Mouse (Mus musculus) C2C12 (cell line): ENCODE measurements around the gene Igf2bp1. TPM values are rescaled to one million over a fixed set of nuclear protein-coding genes. Genes with fewer than 3 reads are reported as not detected.
"Not testable (repeated sequence)": the region's sequence is repeated elsewhere in the genome, so short reads cannot be mapped to it uniquely, and the experiment has no call there.

ENCODE experiments used
- H3K27me3 ChIP-seq: one replicate; pipeline ENCODE4 v1.6.1; 2011; ENCODE audit not compliant: control insufficient read depth, insufficient read depth, insufficient read length
- H3K36me3 ChIP-seq: one replicate; pipeline ENCODE4 v1.6.1; 2011; ENCODE audit not compliant: control insufficient read depth, insufficient read depth
- H3K4me3 ChIP-seq: one replicate; pipeline ENCODE4 v1.5.1; 2011; ENCODE audit warnings: mild to moderate bottlenecking, control low read depth; ENCODE audit not compliant: poor library complexity, insufficient read depth, severe bottlenecking
- H3K79me2 ChIP-seq: one replicate; pipeline ENCODE4 v1.6.1; 2011; ENCODE audit not compliant: control insufficient read depth, insufficient read depth
- H3K79me3 ChIP-seq: one replicate; pipeline ENCODE4 v1.6.1; 2011; ENCODE audit warnings: low read depth, control low read depth
- H3ac ChIP-seq: one replicate; pipeline ENCODE3; 2011; ENCODE audit warnings: low read depth; ENCODE audit not compliant: control insufficient read depth, insufficient read length
- CEBPB ChIP-seq: IDR thresholded peaks from one replicate; pipeline ENCODE4 v1.6.1; 2011; ENCODE audit warnings: low read depth, mild to moderate bottlenecking, control low read depth, moderate library complexity
- CTCF ChIP-seq: IDR thresholded peaks from one replicate; pipeline ENCODE4 v1.5.1; 2011; ENCODE audit not compliant: control insufficient read depth, insufficient read depth, insufficient read length
- FOSL1 ChIP-seq: IDR thresholded peaks from one replicate; pipeline ENCODE4 v1.8.0; 2011; ENCODE audit warnings: mild to moderate bottlenecking, low read length; ENCODE audit not compliant: poor library complexity, insufficient read depth, severe bottlenecking
- MAX ChIP-seq: IDR thresholded peaks from one replicate; pipeline ENCODE4 v1.6.1; 2011; ENCODE audit warnings: mild to moderate bottlenecking, control low read depth
- MYOD1 ChIP-seq: IDR thresholded peaks from one replicate; pipeline ENCODE4 v1.6.1; 2011; ENCODE audit warnings: low read depth; ENCODE audit not compliant: control insufficient read depth, insufficient read length
- MYOG ChIP-seq: IDR thresholded peaks from one replicate; pipeline ENCODE4 v1.6.1; 2011; ENCODE audit not compliant: control insufficient read depth, insufficient read length; ENCODE audit errors: extremely low read depth
- USF1 ChIP-seq: IDR thresholded peaks from one replicate; pipeline ENCODE4 v1.6.1; 2011; ENCODE audit warnings: low read depth, mild to moderate bottlenecking, control low read depth, moderate library complexity
- polyA plus RNA-seq: library from polyadenylated mRNA; unstranded; fragments of >200 nt; fragmentation: generic; extraction: Trizol; gene quantifications from one replicate; pipeline ENCODE4 v1.2.1, GENCODE M21; 2012; ENCODE audit warnings: missing spikeins

The Igf2bp1 gene
- polyA plus RNA-seq, 1 experiment: 0.74 TPM

GRCm38 (mm10) chr11:95924215-95924614, 81.5 kb downstream of the Igf2bp1 start:
- Histone ChIP-seq H3ac (no peak overlapping the region), H3K27me3 (no peaks in the 10 kb centered on the region), H3K79me3 (no peaks in the 10 kb centered on the region), H3K79me2 (no peaks in the 10 kb centered on the region), H3K4me3 (no peak overlapping the region), H3K36me3 (no peaks in the 10 kb centered on the region)
- TF ChIP-seq FOSL1: no peak
- no peak for TF ChIP-seq MAX
- TF ChIP-seq MYOG: no peak
- no peak for TF ChIP-seq CTCF

DNA sequence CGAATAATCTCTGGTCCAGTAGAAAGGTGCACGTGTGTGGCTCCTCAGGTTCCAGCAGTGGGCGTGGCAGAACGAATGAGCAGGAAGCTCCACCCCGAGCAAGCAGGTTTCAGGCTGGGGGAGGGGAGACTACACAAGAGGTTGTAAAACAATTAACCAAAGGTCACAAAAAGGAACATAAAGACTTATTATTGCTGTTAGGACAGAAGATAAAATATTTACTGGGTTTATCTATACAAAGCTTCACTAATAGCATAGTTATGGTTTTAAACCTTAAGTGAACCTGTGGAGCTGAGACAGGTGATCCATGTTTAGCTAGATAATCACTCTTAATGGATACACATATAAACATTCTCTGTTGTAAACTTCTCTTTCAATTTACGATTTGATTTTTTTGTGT, 82.3 kb downstream of the Igf2bp1 start:
- H3ac ChIP-seq, H3K27me3 ChIP-seq: not testable (repeated sequence)

GRCm38 (mm10) chr11:95921991-95922621, 83.6 kb downstream of the Igf2bp1 start:
- Histone ChIP-seq H3K36me3 (no peaks in the 10 kb centered on the region), H3K79me3 (no peaks in the 10 kb centered on the region), H3ac (no peak overlapping the region), H3K79me2 (no peaks in the 10 kb centered on the region), H3K27me3 (no peaks in the 10 kb centered on the region), H3K4me3 (no peak overlapping the region)
- no peak for TF ChIP-seq USF1

More for the DNA sequence above, 82.3 kb downstream of the Igf2bp1 start:
- not testable (repeated sequence) for H3K79me2 ChIP-seq, H3K36me3 ChIP-seq, H3K79me3 ChIP-seq, H3K4me3 ChIP-seq

DNA sequence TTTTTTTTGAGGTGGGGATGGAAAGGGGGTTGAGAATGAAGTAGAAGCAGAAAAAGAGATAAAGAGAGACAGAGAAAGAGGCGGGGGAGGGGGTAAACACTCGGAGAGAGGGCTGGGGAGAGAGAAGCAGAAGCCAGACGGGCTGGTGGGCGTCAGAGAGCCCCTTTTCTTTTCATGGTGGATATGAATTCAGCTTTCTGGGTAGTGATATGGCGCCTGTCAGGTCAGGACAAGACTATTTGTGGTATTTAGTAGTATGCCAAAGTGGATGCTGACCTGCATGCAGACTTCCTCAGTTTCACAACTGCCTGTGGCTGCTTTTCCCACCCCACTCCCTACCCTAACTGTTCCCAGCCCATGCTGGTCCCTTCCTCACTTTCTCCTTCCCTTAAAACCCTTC, 89.3 kb downstream of the Igf2bp1 start:
- peaks cover 39% of the 10 kb centered on the region for H3K27me3 ChIP-seq
- H3ac ChIP-seq: no peak overlapping the region
- no peak for TF ChIP-seq FOSL1
- no peak for TF ChIP-seq USF1
- no peak for TF ChIP-seq MAX
- TF ChIP-seq CEBPB: no peak
- no peak for TF ChIP-seq CTCF
- no peak for TF ChIP-seq MYOD1
- no peak for TF ChIP-seq MYOG

DNA sequence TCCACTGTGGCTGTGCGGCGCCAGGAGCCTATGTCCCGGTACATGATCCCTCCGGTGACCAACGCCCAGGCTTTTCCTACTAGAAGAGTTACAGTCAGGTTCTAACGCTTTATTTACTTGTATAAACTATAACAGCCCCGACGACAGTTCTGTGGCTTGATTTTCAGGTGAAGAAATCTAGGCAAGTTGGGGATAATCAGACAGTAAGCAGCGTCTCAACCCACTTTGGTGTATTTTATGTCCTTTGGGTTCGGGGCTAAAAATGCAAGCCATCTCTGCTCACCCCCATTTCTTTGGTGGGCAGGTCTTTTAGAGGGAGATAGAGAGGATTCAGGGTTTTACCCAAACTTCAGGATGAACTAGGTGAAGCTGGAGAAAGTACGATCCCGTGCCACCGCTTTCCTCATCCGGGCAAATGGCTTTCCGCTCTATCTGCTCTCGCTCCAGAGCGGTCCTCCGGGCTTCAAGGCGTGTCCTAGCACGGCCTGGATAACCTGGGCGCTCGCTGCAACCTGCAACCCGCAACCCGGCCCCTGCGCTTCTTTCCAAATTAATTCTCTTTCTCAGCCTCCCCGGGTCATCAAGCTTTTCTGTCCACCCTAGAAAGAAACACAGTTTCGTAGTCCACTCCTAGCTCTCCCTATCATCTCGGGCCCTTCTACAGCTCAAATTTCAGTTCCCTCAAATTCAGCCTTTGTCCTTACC, 90.6 kb downstream of the Igf2bp1 start:
- no peaks in the 10 kb centered on the region for H3K36me3 ChIP-seq
- H3ac ChIP-seq: no peak overlapping the region
- TF ChIP-seq CEBPB (no peak), MAX (no peak), FOSL1 (no peak), CTCF (no peak), MYOD1 (no peak), USF1 (no peak), MYOG (no peak)
- H3K4me3 ChIP-seq: no peak overlapping the region
- peaks cover 39% of the 10 kb centered on the region for H3K27me3 ChIP-seq
- H3K79me2 ChIP-seq: no peaks in the 10 kb centered on the region
- H3K79me3 ChIP-seq: no peaks in the 10 kb centered on the region

More for the DNA sequence above, 89.3 kb downstream of the Igf2bp1 start:
- no peaks in the 10 kb centered on the region for H3K36me3 ChIP-seq
- H3K4me3 ChIP-seq: no peak overlapping the region
- H3K79me2 ChIP-seq: no peaks in the 10 kb centered on the region
- no peaks in the 10 kb centered on the region for H3K79me3 ChIP-seq

- Histone ChIP-seq H3K36me3 (no peaks in the 10 kb centered on the region), H3K27me3 (peaks cover 39% of the 10 kb centered on the region), H3K79me3 (no peaks in the 10 kb centered on the region), H3K79me2 (no peaks in the 10 kb centered on the region), H3K4me3 (no peak within 1 kb of the TSS), H3ac (no peak within 1 kb of the TSS)
- TF ChIP-seq CEBPB (no peak), MYOG (no peak), USF1 (no peak), MAX (no peak), FOSL1 (no peak), CTCF (no peak), MYOD1 (no peak)
These were observed 91.2 kb downstream of the Igf2bp1 start, which contains the start of gene B4galnt2 for GRCm38 (mm10) chr11:95914571-95914991. B4galnt2 (minus strand) TSS chr11:95914891.
